In the genomic region with DNA sequence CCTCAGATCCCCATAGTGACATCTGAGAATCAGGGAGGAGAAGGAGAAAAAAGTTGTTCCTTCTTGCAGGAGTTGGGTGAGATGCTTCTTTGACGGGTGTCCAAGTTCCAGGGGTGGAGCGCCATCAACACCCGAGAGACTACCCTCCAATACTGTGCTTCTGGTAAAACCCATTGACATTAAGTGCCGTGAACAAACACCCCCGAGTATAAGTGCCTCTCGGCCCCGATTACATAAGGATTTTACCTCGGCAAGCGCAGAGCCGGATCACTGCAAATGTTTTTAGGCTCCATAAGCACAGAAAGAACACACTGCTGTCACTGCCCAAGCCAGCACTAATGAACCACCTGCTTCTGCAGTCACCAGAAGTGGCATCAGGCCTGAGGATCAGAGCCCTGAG, we compare ENCODE assay signal across 13 mouse cellular contexts. TPM values are rescaled to one million over a fixed set of nuclear protein-coding genes. Genes with fewer than 3 reads are reported as not detected.
"Had no signal": no experiment of that assay in that cellular context is flagged by ENCODE, and none has a peak within 500 bp of the region (broad histone marks: within the 10 kb centered on the region; RNA-seq: fewer than 3 reads in every experiment).

No protein-coding gene starts in this region.

- H3K27ac ChIP-seq: intestine, embryonic 15.5 days; kidney, embryonic 15.5 days; limb, embryonic 10.5 days; liver, embryonic 15.5 days; midbrain, embryonic 12.5 days; neural tube, embryonic 15.5 days; stomach, postnatal 0 days had no signal

- DNase-seq: kidney, adult 2 months; kidney, postnatal 14 days; right cerebral cortex, adult 18-20 months had no signal

- H3K9me3 ChIP-seq: intestine, embryonic 15.5 days; kidney, embryonic 15.5 days; limb, embryonic 10.5 days; liver, embryonic 15.5 days; midbrain, embryonic 12.5 days; neural tube, embryonic 15.5 days had no signal

- H3K4me1 ChIP-seq: intestine, embryonic 15.5 days; kidney, embryonic 15.5 days; limb, embryonic 10.5 days; liver, embryonic 15.5 days; midbrain, embryonic 12.5 days; neural tube, embryonic 15.5 days had no signal

- H3K9ac ChIP-seq: intestine, embryonic 15.5 days; kidney, embryonic 15.5 days; liver, embryonic 15.5 days; midbrain, embryonic 12.5 days; neural tube, embryonic 15.5 days had no signal

- H3K36me3 ChIP-seq: intestine, embryonic 15.5 days; limb, embryonic 10.5 days; midbrain, embryonic 12.5 days had no signal

- H3K4me2 ChIP-seq: intestine, embryonic 15.5 days; kidney, embryonic 15.5 days; liver, embryonic 11.5 days; liver, embryonic 15.5 days; midbrain, embryonic 12.5 days; neural tube, embryonic 15.5 days had no signal

- ATAC-seq: intestine, embryonic 15.5 days had no signal

- H3K27me3 ChIP-seq: intestine, embryonic 15.5 days; kidney, embryonic 15.5 days; liver, embryonic 15.5 days; midbrain, embryonic 12.5 days; neural tube, embryonic 15.5 days had no signal

- H3K4me3 ChIP-seq: intestine, embryonic 15.5 days; kidney, embryonic 15.5 days; limb, embryonic 10.5 days; liver, embryonic 15.5 days; midbrain, embryonic 12.5 days; neural tube, embryonic 15.5 days had no signal

RNA-seq across cellular contexts. Expression of a gene that starts 14.4 kb away (rescaled TPM):
- polyA plus RNA-seq: large intestine, adult 2 months had no signal

RNA-seq across cellular contexts. Expression of a gene that starts 45.9 kb away (rescaled TPM):
- polyA plus RNA-seq: limb, embryonic 10.5 days; liver, embryonic 11.5 days; midbrain, embryonic 12.5 days; midbrain, postnatal 0 days; neural tube, embryonic 15.5 days had no signal
